Mouse (Mus musculus) A20 (cell line): Measurements from ENCODE around the gene Trim46.

ENCODE experiments used
- DNase-seq: peaks from one replicate; pipeline ENCODE4 v3.0.0-alpha.2; 2011; ENCODE audit warnings: low read depth, low spot score

Trim46 gene

GRCm38 (mm10) chr3:89246261-89247100, at the start of gene Trim46:
Trim46 (minus strand) TSS chr3:89246309.
- peak; percentile 94 for DNase-seq

- no peak for DNase-seq
These were observed 49.6 kb upstream of the Trim46 start for GRCm38 (mm10) chr3:89295685-89296230.

GRCm38 (mm10) chr3:89294195-89294594, 48.1 kb upstream of the Trim46 start:
- DNase-seq, result no peak

GRCm38 (mm10) chr3:89293247-89293918, 47.3 kb upstream of the Trim46 start:
- DNase-seq, result no peak

GRCm38 (mm10) chr3:89292303-89292702, 46.2 kb upstream of the Trim46 start:
- DNase-seq, result no peak

GRCm38 (mm10) chr3:89291874-89292273, 45.8 kb upstream of the Trim46 start:
- DNase-seq, result no peak

GRCm38 (mm10) chr3:89288503-89288928, 42.4 kb upstream of the Trim46 start:
- DNase-seq, result no peak

- no peak for DNase-seq
These were observed 41.2 kb upstream of the Trim46 start for GRCm38 (mm10) chr3:89287286-89287685.

GRCm38 (mm10) chr3:89285526-89285925, 39.4 kb upstream of the Trim46 start:
- no peak for DNase-seq

GRCm38 (mm10) chr3:89284261-89284660, 38.2 kb upstream of the Trim46 start:
- no peak for DNase-seq

GRCm38 (mm10) chr3:89282291-89282643, 36.2 kb upstream of the Trim46 start:
- DNase-seq, result no peak

- DNase-seq, result peak; percentile 87
These were observed 35.6 kb upstream of the Trim46 start for GRCm38 (mm10) chr3:89281579-89282290.

- peak; percentile 72 for DNase-seq
These were observed 34.8 kb upstream of the Trim46 start, which contains the start of gene Efna1 for GRCm38 (mm10) chr3:89280606-89281511. Efna1 (minus strand) TSS chr3:89281142.

- peak; percentile 59 for DNase-seq
These were observed 34.0 kb upstream of the Trim46 start for GRCm38 (mm10) chr3:89280050-89280605.

- peak; percentile 87 for DNase-seq
These were observed 33.2 kb upstream of the Trim46 start for GRCm38 (mm10) chr3:89279153-89279890.

- no peak for DNase-seq
These were observed 32.5 kb upstream of the Trim46 start for GRCm38 (mm10) chr3:89278643-89279042.

- no peak for DNase-seq
These were observed 32.0 kb upstream of the Trim46 start for GRCm38 (mm10) chr3:89278107-89278506.

GRCm38 (mm10) chr3:89277281-89278021, 31.3 kb upstream of the Trim46 start:
- no peak for DNase-seq

- DNase-seq, result no peak
These were observed 30.0 kb upstream of the Trim46 start for GRCm38 (mm10) chr3:89276061-89276460.
